In genomic region chr13:58914061-58914814, GRCm38 (mm10) we compare ENCODE assay signal across 23 mouse cellular contexts.
DNase-seq lines count a peak whose midpoint lies in the region; ATAC-seq and TF ChIP-seq lines count a peak whose summit lies in the region.
"Had no signal": no experiment of that assay in that cellular context is flagged by ENCODE, and none has a peak within 500 bp of the region (broad histone marks: within the 10 kb centered on the region; RNA-seq: fewer than 3 reads in every experiment).

No protein-coding gene starts in this region.

- 75% methylated on average over 6 of the region's 6 CpGs for WGBS in hindbrain, embryonic 14.5 days
- WGBS in hindbrain, embryonic 10.5 days: 80% methylated on average over 6 of the region's 6 CpGs
- WGBS in liver, embryonic 13.5 days (ENCODE audit: insufficient replicate concordance): 50% methylated on average over 6 of the region's 6 CpGs
- WGBS in liver, postnatal 0 days (ENCODE audit: insufficient replicate concordance): 49% methylated on average over 6 of the region's 6 CpGs

- H3K9ac ChIP-seq in hindbrain, embryonic 14.5 days: no peak overlapping the region
- H3K9ac ChIP-seq in liver, embryonic 13.5 days: no peak overlapping the region
- H3K9ac ChIP-seq in liver, postnatal 0 days (replicated peaks): no peak overlapping the region
- H3K9ac ChIP-seq: forebrain, embryonic 13.5 days; heart, embryonic 12.5 days; hindbrain, embryonic 12.5 days had no signal

- H3K9me3 ChIP-seq in hindbrain, embryonic 14.5 days (ENCODE audit: control insufficient read depth, low read length): no peaks in the 10 kb centered on the region
- no peaks in the 10 kb centered on the region for H3K9me3 ChIP-seq in hindbrain, embryonic 10.5 days
- no peaks in the 10 kb centered on the region for H3K9me3 ChIP-seq in liver, embryonic 13.5 days (replicated peaks)
- H3K9me3 ChIP-seq in liver, postnatal 0 days (ENCODE audit: low read length): no peaks in the 10 kb centered on the region
- H3K9me3 ChIP-seq: forebrain, embryonic 10.5 days; forebrain, embryonic 13.5 days; heart, embryonic 12.5 days; hindbrain, embryonic 12.5 days had no signal

- no peaks in the 10 kb centered on the region for H3K36me3 ChIP-seq in hindbrain, embryonic 14.5 days (replicated peaks; ENCODE audit: control insufficient read depth, insufficient read depth)
- H3K36me3 ChIP-seq in hindbrain, embryonic 10.5 days: no peaks in the 10 kb centered on the region
- H3K36me3 ChIP-seq in liver, embryonic 13.5 days: no peaks in the 10 kb centered on the region
- no peaks in the 10 kb centered on the region for H3K36me3 ChIP-seq in liver, postnatal 0 days (replicated peaks; ENCODE audit: insufficient read depth, low read length)
- H3K36me3 ChIP-seq: forebrain, embryonic 10.5 days; heart, embryonic 12.5 days; hindbrain, embryonic 12.5 days had no signal

- no peak overlapping the region for H3K4me2 ChIP-seq in hindbrain, embryonic 14.5 days (replicated peaks)
- no peak overlapping the region for H3K4me2 ChIP-seq in liver, embryonic 13.5 days
- H3K4me2 ChIP-seq in liver, postnatal 0 days (ENCODE audit: low read depth, low read length): no peak overlapping the region
- H3K4me2 ChIP-seq: forebrain, embryonic 13.5 days; heart, embryonic 12.5 days; hindbrain, embryonic 12.5 days had no signal

- peak overlapping the region; percentile 11; the same call in 1 of the 2 replicates for H3K27ac ChIP-seq in hindbrain, embryonic 14.5 days
- no peak overlapping the region for H3K27ac ChIP-seq in hindbrain, embryonic 10.5 days
- H3K27ac ChIP-seq in liver, embryonic 13.5 days: no peak overlapping the region
- H3K27ac ChIP-seq in liver, postnatal 0 days (ENCODE audit: low read depth): no peak overlapping the region
- H3K27ac ChIP-seq: forebrain, embryonic 10.5 days; forebrain, embryonic 13.5 days; hindbrain, embryonic 12.5 days had no signal

- no peak overlapping the region for H3K4me3 ChIP-seq in hindbrain, embryonic 14.5 days (replicated peaks; ENCODE audit: low read length)
- no peak overlapping the region for H3K4me3 ChIP-seq in hindbrain, embryonic 10.5 days
- H3K4me3 ChIP-seq in liver, embryonic 13.5 days (replicated peaks): no peak overlapping the region
- H3K4me3 ChIP-seq in liver, postnatal 0 days (ENCODE audit: low read depth, low read length): no peak overlapping the region
- H3K4me3 ChIP-seq: forebrain, embryonic 10.5 days; forebrain, embryonic 13.5 days; heart, embryonic 12.5 days; hindbrain, embryonic 12.5 days had no signal

- H3K27me3 ChIP-seq in hindbrain, embryonic 14.5 days (ENCODE audit: control insufficient read depth, insufficient read depth, low read length): no peaks in the 10 kb centered on the region
- H3K27me3 ChIP-seq in hindbrain, embryonic 10.5 days (ENCODE audit: insufficient read depth, poor library complexity, severe bottlenecking): no peaks in the 10 kb centered on the region
- no peaks in the 10 kb centered on the region for H3K27me3 ChIP-seq in liver, embryonic 13.5 days
- H3K27me3 ChIP-seq in liver, postnatal 0 days (ENCODE audit: insufficient read depth, low read length): no peaks in the 10 kb centered on the region
- H3K27me3 ChIP-seq: forebrain, embryonic 13.5 days; heart, embryonic 12.5 days; hindbrain, embryonic 12.5 days had no signal

- no peak for TF ChIP-seq EP300 in liver, postnatal 0 days (IDR thresholded peaks at IDR 0.05; ENCODE audit: low read depth)

- TF ChIP-seq CTCF in liver, postnatal 0 days (IDR thresholded peaks at IDR 0.05; ENCODE audit: low read depth): no peak

- peak; percentile 36 for DNase-seq in gastrocnemius, adult 18-20 months (ENCODE audit: low spot score)
- DNase-seq in gastrocnemius, postnatal 25 days: no peak
- no peak for DNase-seq in hindbrain, embryonic 14.5 days (ENCODE audit: low spot score)
- DNase-seq in hindbrain, embryonic 10.5 days (ENCODE audit: low spot score): no peak
- no peak for DNase-seq in liver, embryonic 13.5 days
- no peak for DNase-seq in liver
- no peak for DNase-seq in liver, postnatal 0 days
- no peak for DNase-seq in adrenal gland, adult 2 months
- DNase-seq: adrenal gland, postnatal 10 days; adrenal gland, postnatal 36 days; cerebellum, adult 18-20 months; cerebellum, adult 9-10 months; cerebellum, postnatal 14 days; heart, adult 11 months; heart, postnatal 14 days; heart, postnatal 4 days had no signal

- no peak for ATAC-seq in hindbrain, embryonic 14.5 days (ENCODE audit: low FRiP score)
- peak; percentile 39; the same call in 1 of the 2 replicates for ATAC-seq in liver, embryonic 13.5 days (ENCODE audit: low read depth)
- peak; percentile 78 for ATAC-seq in liver, postnatal 0 days
- ATAC-seq: activated CD4-positive, CD25-positive, alpha-beta regulatory T cell, adult 4 months; forebrain, embryonic 13.5 days; forebrain, embryonic 16.5 days; hindbrain, embryonic 16.5 days had no signal

- peaks cover 7% of the 10 kb centered on the region; the same call in 1 of the 2 replicates for H3K4me1 ChIP-seq in hindbrain, embryonic 14.5 days (replicated peaks; ENCODE audit: control insufficient read depth, insufficient read depth, low read length)
- H3K4me1 ChIP-seq in hindbrain, embryonic 10.5 days (replicated peaks): peaks cover 19% of the 10 kb centered on the region
- H3K4me1 ChIP-seq in liver, embryonic 13.5 days (replicated peaks): peaks cover 7% of the 10 kb centered on the region; the same call in 1 of the 2 replicates
- peaks cover 4% of the 10 kb centered on the region; the same call in 1 of the 2 replicates for H3K4me1 ChIP-seq in liver, postnatal 0 days (ENCODE audit: insufficient read depth)
